ENCODE assay signal across 25 mouse cellular contexts in the genomic region with DNA sequence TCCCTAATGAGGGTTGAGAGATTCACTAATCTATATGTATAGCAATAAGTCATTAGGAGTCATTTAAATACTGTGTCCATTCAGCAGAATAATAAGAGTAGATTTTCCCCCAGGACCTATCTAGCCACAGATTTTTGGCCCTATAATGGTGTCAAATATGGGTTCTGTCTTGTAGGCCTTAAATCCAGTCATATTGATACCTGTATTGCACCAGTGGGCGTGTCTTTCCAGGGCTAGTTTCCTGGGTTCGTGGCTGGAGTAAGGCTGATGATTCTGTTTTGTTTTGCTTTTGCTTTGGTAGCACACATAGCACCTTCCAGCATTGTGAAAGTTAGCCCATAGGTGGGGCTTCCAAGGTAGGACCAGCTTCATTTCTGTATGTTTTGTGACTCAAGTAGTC.
"Had no signal": no experiment of that assay in that cellular context is flagged by ENCODE, and none has a peak within 500 bp of the region (broad histone marks: within the 10 kb centered on the region; RNA-seq: fewer than 3 reads in every experiment).

No protein-coding gene starts in this region.

- H3K9me3 ChIP-seq: heart, embryonic 13.5 days; heart, embryonic 15.5 days; hindbrain, embryonic 10.5 days; hindbrain, embryonic 12.5 days; kidney, embryonic 15.5 days; limb, embryonic 13.5 days; limb, embryonic 15.5 days; liver, embryonic 12.5 days had no signal

- H3K27ac ChIP-seq: gastrocnemius, adult 2 months; heart, adult 2 months; heart, embryonic 13.5 days; hindbrain, embryonic 10.5 days; hindbrain, embryonic 12.5 days; hindbrain, embryonic 14.5 days; kidney, embryonic 15.5 days; kidney, postnatal 0 days; layer of hippocampus, adult 2 months; limb, embryonic 13.5 days; limb, embryonic 15.5 days; liver, embryonic 12.5 days; liver, embryonic 14.5 days had no signal

- H3K4me3 ChIP-seq: gastrocnemius, adult 2 months; heart, adult 2 months; heart, embryonic 13.5 days; heart, embryonic 15.5 days; hindbrain, embryonic 10.5 days; hindbrain, embryonic 12.5 days; kidney, embryonic 15.5 days; layer of hippocampus, adult 2 months; limb, embryonic 13.5 days; limb, embryonic 15.5 days; liver, embryonic 12.5 days had no signal

- H3K9ac ChIP-seq: heart, embryonic 13.5 days; heart, embryonic 15.5 days; hindbrain, embryonic 12.5 days; hindbrain, embryonic 14.5 days; kidney, embryonic 15.5 days; limb, embryonic 13.5 days; limb, embryonic 15.5 days; liver, embryonic 12.5 days; liver, embryonic 14.5 days had no signal

- DNase-seq: gastrocnemius, adult 2 months; gastrocnemius, postnatal 10 days; gastrocnemius, postnatal 25 days; heart, adult 2 months; heart, postnatal 4 days; kidney, adult 11 months; kidney, adult 2 months; kidney, adult 9 months; kidney, postnatal 25 days; kidney, postnatal 4 days; layer of hippocampus, postnatal 36 days; left cerebral cortex, postnatal 4 days had no signal

- H3K36me3 ChIP-seq: heart, embryonic 15.5 days; hindbrain, embryonic 12.5 days; limb, embryonic 13.5 days had no signal

- H3K4me1 ChIP-seq: heart, embryonic 13.5 days; heart, embryonic 15.5 days; hindbrain, embryonic 12.5 days; kidney, embryonic 15.5 days; limb, embryonic 13.5 days; limb, embryonic 15.5 days had no signal

- H3K4me2 ChIP-seq: heart, embryonic 11.5 days; heart, embryonic 13.5 days; heart, embryonic 15.5 days; hindbrain, embryonic 12.5 days; hindbrain, embryonic 14.5 days; kidney, embryonic 15.5 days; limb, embryonic 13.5 days; limb, embryonic 15.5 days; liver, embryonic 12.5 days had no signal

- H3K27me3 ChIP-seq: heart, embryonic 13.5 days; heart, embryonic 15.5 days; hindbrain, embryonic 12.5 days; kidney, embryonic 15.5 days; limb, embryonic 13.5 days; limb, embryonic 15.5 days; liver, embryonic 12.5 days had no signal
